Mouse (Mus musculus) neutrophil, adult 5-6 weeks (primary cell): ENCODE measurements around the gene Rbm15. TPM values are rescaled to one million over a fixed set of nuclear protein-coding genes. Genes with fewer than 3 reads are reported as not detected.

Experiments used
- total RNA-seq: library from RNA; stranded (forward); fragments of 200-1000 nt; gene quantifications from 2 replicates; pipeline ENCODE4 v1.2.3, GENCODE M21; 2017

Rbm15 gene
- total RNA-seq, 1 experiment from 2014 or later: 36.9 TPM

Other genes with a start within 250 kb of the Rbm15 start
- gene Kcna2, start 232.5 kb downstream of the Rbm15 start, total RNA-seq: 0.81 and 0.98 TPM in 2 replicates
- not detected in 2 replicates for gene Kcna10, start 150.6 kb downstream of the Rbm15 start, total RNA-seq
- not detected in 2 replicates for gene Cym, start 111.9 kb downstream of the Rbm15 start, total RNA-seq
- not detected in 2 replicates for gene A630076J17Rik, start 103.1 kb downstream of the Rbm15 start, total RNA-seq
- 0.25 TPM in 1 of 2 replicates, not detected in the other for gene Prok1, start 94.0 kb downstream of the Rbm15 start, total RNA-seq
- gene Lamtor5, start 54.8 kb downstream of the Rbm15 start, total RNA-seq: 35.0 and 35.3 TPM in 2 replicates
- 0.49 TPM in 1 of 2 replicates, not detected in the other for gene Slc16a4, start 42.4 kb downstream of the Rbm15 start, total RNA-seq
- gene Kcnc4, start 125.9 kb upstream of the Rbm15 start, total RNA-seq: not detected in 2 replicates
- under 0.01 TPM in 1 of 2 replicates, not detected in the other for gene Slc6a17, start 184.3 kb upstream of the Rbm15 start, total RNA-seq
- gene Ubl4b, start 221.4 kb upstream of the Rbm15 start, total RNA-seq: not detected in 2 replicates